Mouse (Mus musculus) cerebellum, adult 2 months (tissue): ENCODE measurements around the gene Hspb7.

ENCODE experiments used
- CTCF ChIP-seq: fragments of 200-500 bp; IDR thresholded peaks from 2 replicates; pipeline ENCODE4 v1.5.1; 2011; ENCODE audit warnings: low read depth, mild to moderate bottlenecking, control low read depth, low read length, moderate library complexity, borderline replicate concordance; ENCODE audit not compliant: insufficient read depth
- POLR2A ChIP-seq: fragments of 200-500 bp; IDR thresholded peaks from 2 replicates; pipeline ENCODE4 v1.6.1; 2011; ENCODE audit warnings: low read length, control low read depth, borderline replicate concordance; ENCODE audit not compliant: insufficient read depth

DNA sequence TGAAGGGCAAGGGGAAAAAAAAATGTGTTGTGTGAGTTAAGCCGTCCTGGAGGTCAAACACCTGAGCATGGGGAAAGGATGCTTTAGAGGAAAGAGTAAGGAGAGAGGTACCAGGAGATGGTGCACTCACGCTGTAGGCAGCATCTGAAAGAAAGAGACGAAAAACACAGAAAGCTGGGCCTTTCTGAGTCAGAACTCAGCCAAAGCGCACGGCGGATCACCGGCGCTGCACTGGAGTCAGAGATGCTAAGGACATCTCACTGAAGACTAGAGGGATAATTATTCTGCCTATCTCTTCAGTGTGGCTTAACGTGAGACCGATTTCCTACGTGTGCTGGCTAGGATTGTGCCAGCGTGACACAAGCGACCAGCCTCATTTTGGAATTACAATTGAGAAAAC lies 7.3 kb downstream of the Hspb7 start:
- TF ChIP-seq CTCF (no peak), POLR2A (no peak)
